Comparison of ENCODE assay signal across 8 mouse cellular contexts in genomic region chr8:94950046-94950445, GRCm38 (mm10). TPM values are rescaled to one million over a fixed set of nuclear protein-coding genes. Genes with fewer than 3 reads are reported as not detected.
DNase-seq lines count a peak whose midpoint lies in the region; ATAC-seq and TF ChIP-seq lines count a peak whose summit lies in the region.

No protein-coding gene starts in this region.

- no peak overlapping the region for H3K27ac ChIP-seq in embryonic facial prominence, embryonic 11.5 days (replicated peaks; ENCODE audit: low read depth, low read length)
- no peak overlapping the region for H3K27ac ChIP-seq in kidney, embryonic 15.5 days
- no peak overlapping the region for H3K27ac ChIP-seq in limb, embryonic 14.5 days (replicated peaks; ENCODE audit: low read depth, low read length)
- no peak overlapping the region for H3K27ac ChIP-seq in midbrain, postnatal 0 days (ENCODE audit: low read depth, low read length)

- TF ChIP-seq POLR2A in limb, embryonic 14.5 days (IDR thresholded peaks at IDR 0.05; ENCODE audit: borderline replicate concordance, extremely low read depth, insufficient read depth, insufficient read length) = no peak

- WGBS in embryonic facial prominence, embryonic 11.5 days = 12% methylated on average over 4 of the region's 4 CpGs
- 19% methylated on average over 4 of the region's 4 CpGs for WGBS in kidney, embryonic 15.5 days
- 20% methylated on average over 4 of the region's 4 CpGs for WGBS in limb, embryonic 14.5 days
- WGBS in midbrain, postnatal 0 days = 20% methylated on average over 4 of the region's 4 CpGs

- peak; percentile 59 for DNase-seq in A20 (ENCODE audit: low read depth, low spot score)
- peak; percentile 65 for DNase-seq in adrenal gland, postnatal 25 days
- DNase-seq in embryonic facial prominence, embryonic 11.5 days (ENCODE audit: low spot score) = peak; percentile 83
- DNase-seq in heart, adult 9 months (ENCODE audit: low spot score in 2 of 2) = peak; percentile 56 to 76
- DNase-seq in limb, embryonic 14.5 days (ENCODE audit: low spot score) = peak; percentile 75
- peak; percentile 87 for DNase-seq in midbrain, postnatal 0 days (ENCODE audit: low spot score)
- peak; percentile 71 to 76 for DNase-seq in spleen, postnatal 10 days (ENCODE audit: low spot score in 2 of 2)

- no peaks in the 10 kb centered on the region for H3K9me3 ChIP-seq in embryonic facial prominence, embryonic 11.5 days (replicated peaks; ENCODE audit: control insufficient read depth, low read length)
- H3K9me3 ChIP-seq in kidney, embryonic 15.5 days (replicated peaks) = no peaks in the 10 kb centered on the region
- no peaks in the 10 kb centered on the region for H3K9me3 ChIP-seq in limb, embryonic 14.5 days (ENCODE audit: control insufficient read depth, low read length)
- H3K9me3 ChIP-seq in midbrain, postnatal 0 days (ENCODE audit: low read length) = no peaks in the 10 kb centered on the region

- TF ChIP-seq CTCF in midbrain, postnatal 0 days (IDR thresholded peaks at IDR 0.05) = peak; percentile 99

- peak; percentile 57; the same call in 1 of the 2 replicates for ATAC-seq in embryonic facial prominence, embryonic 11.5 days (replicated peaks; ENCODE audit: insufficient number of reproducible peaks, low FRiP score, low TSS enrichment, low read depth)
- peak; percentile 50 for ATAC-seq in kidney, embryonic 15.5 days (replicated peaks; ENCODE audit: low FRiP score)
- ATAC-seq in limb, embryonic 14.5 days (ENCODE audit: low FRiP score, low read depth) = peak; percentile 44; the same call in 1 of the 2 replicates
- peak; percentile 69; the same call in 1 of the 2 replicates for ATAC-seq in midbrain, postnatal 0 days (ENCODE audit: low FRiP score)

- no peaks in the 10 kb centered on the region for H3K4me1 ChIP-seq in embryonic facial prominence, embryonic 11.5 days (ENCODE audit: control insufficient read depth, insufficient read depth, low read length)
- H3K4me1 ChIP-seq in kidney, embryonic 15.5 days = peaks cover 15% of the 10 kb centered on the region
- no peaks in the 10 kb centered on the region for H3K4me1 ChIP-seq in limb, embryonic 14.5 days (ENCODE audit: control insufficient read depth, insufficient read depth, low read length)
- no peaks in the 10 kb centered on the region for H3K4me1 ChIP-seq in midbrain, postnatal 0 days (ENCODE audit: insufficient read depth, low read length)

- H3K27me3 ChIP-seq in embryonic facial prominence, embryonic 11.5 days (ENCODE audit: control insufficient read depth, insufficient read depth, low read length) = no peaks in the 10 kb centered on the region
- no peaks in the 10 kb centered on the region for H3K27me3 ChIP-seq in kidney, embryonic 15.5 days
- H3K27me3 ChIP-seq in limb, embryonic 14.5 days (ENCODE audit: control insufficient read depth, insufficient read depth, low read length) = no peaks in the 10 kb centered on the region
- H3K27me3 ChIP-seq in midbrain, postnatal 0 days (ENCODE audit: insufficient read depth, low read length) = no peaks in the 10 kb centered on the region

- H3K4me3 ChIP-seq in embryonic facial prominence, embryonic 11.5 days (ENCODE audit: low read depth, low read length) = no peak overlapping the region
- H3K4me3 ChIP-seq in kidney, embryonic 15.5 days (replicated peaks) = no peak overlapping the region
- H3K4me3 ChIP-seq in limb, embryonic 14.5 days (replicated peaks; ENCODE audit: low read length) = no peak overlapping the region
- no peak overlapping the region for H3K4me3 ChIP-seq in midbrain, postnatal 0 days (ENCODE audit: low read depth, low read length)

- no peak overlapping the region for H3K9ac ChIP-seq in embryonic facial prominence, embryonic 11.5 days (replicated peaks; ENCODE audit: low read length)
- H3K9ac ChIP-seq in kidney, embryonic 15.5 days = no peak overlapping the region
- no peak overlapping the region for H3K9ac ChIP-seq in limb, embryonic 14.5 days (ENCODE audit: low read depth, low read length, severe bottlenecking)
- no peak overlapping the region for H3K9ac ChIP-seq in midbrain, postnatal 0 days (replicated peaks; ENCODE audit: low read length, poor library complexity, severe bottlenecking)

- no peak overlapping the region for H3K4me2 ChIP-seq in embryonic facial prominence, embryonic 11.5 days (ENCODE audit: low read depth, low read length)
- H3K4me2 ChIP-seq in kidney, embryonic 15.5 days = no peak overlapping the region
- no peak overlapping the region for H3K4me2 ChIP-seq in limb, embryonic 14.5 days (replicated peaks; ENCODE audit: low read depth, low read length, severe bottlenecking)
- no peak overlapping the region for H3K4me2 ChIP-seq in midbrain, postnatal 0 days (ENCODE audit: low read depth, low read length, poor library complexity, severe bottlenecking)

- no peaks in the 10 kb centered on the region for H3K36me3 ChIP-seq in embryonic facial prominence, embryonic 11.5 days (replicated peaks; ENCODE audit: control insufficient read depth, insufficient read depth, low read depth, low read length)
- no peaks in the 10 kb centered on the region for H3K36me3 ChIP-seq in kidney, embryonic 15.5 days
- H3K36me3 ChIP-seq in limb, embryonic 14.5 days (ENCODE audit: control insufficient read depth, insufficient read depth, low read length) = no peaks in the 10 kb centered on the region
- H3K36me3 ChIP-seq in midbrain, postnatal 0 days (ENCODE audit: insufficient read depth, low read length) = no peaks in the 10 kb centered on the region

RNA-seq across cellular contexts. Expression of gene Adgrg1, which starts 24.5 kb away (rescaled TPM):
- total RNA-seq in adrenal gland, postnatal 25 days (2021) = 11.7 and 20.7 TPM in 2 replicates
- polyA plus RNA-seq in embryonic facial prominence, embryonic 11.5 days (2014; fragmentation: Nextera tagmentation; extraction: Ambion mirVana) = 31.4 and 33.2 TPM in 2 replicates
- 41.7 and 44.8 TPM in 2 replicates for polyA plus RNA-seq in kidney, embryonic 15.5 days (2015; fragmentation: Nextera tagmentation; extraction: Ambion mirVana)
- polyA plus RNA-seq in limb, embryonic 14.5 days (2012; rRNA removed) = 25.6 and 35.2 TPM in 2 replicates
- 17.6 and 20.4 TPM in 2 replicates for polyA plus RNA-seq in limb, embryonic 14.5 days (2014; fragmentation: Nextera tagmentation; extraction: Ambion mirVana)
- total RNA-seq in midbrain, postnatal 0 days (2014; rRNA removed) = 218 and 247 TPM in 2 replicates
- 114 and 125 TPM in 2 replicates for polyA plus RNA-seq in midbrain, postnatal 0 days (2015; fragmentation: Nextera tagmentation; extraction: Ambion mirVana)

RNA-seq across cellular contexts. Expression of gene Adgrg5, which starts 26.6 kb away (rescaled TPM):
- 0.33 and 0.76 TPM in 2 replicates for total RNA-seq in adrenal gland, postnatal 25 days (2021)
- not detected in 2 replicates for polyA plus RNA-seq in embryonic facial prominence, embryonic 11.5 days (2014; fragmentation: Nextera tagmentation; extraction: Ambion mirVana)
- 0.05 and 0.13 TPM in 2 replicates for polyA plus RNA-seq in kidney, embryonic 15.5 days (2015; fragmentation: Nextera tagmentation; extraction: Ambion mirVana)
- 0.45 and 0.90 TPM in 2 replicates for polyA plus RNA-seq in limb, embryonic 14.5 days (2012; rRNA removed)
- 0.23 and 0.33 TPM in 2 replicates for polyA plus RNA-seq in limb, embryonic 14.5 days (2014; fragmentation: Nextera tagmentation; extraction: Ambion mirVana)
- total RNA-seq in midbrain, postnatal 0 days (2014; rRNA removed) = not detected in 2 replicates
- polyA plus RNA-seq in midbrain, postnatal 0 days (2015; fragmentation: Nextera tagmentation; extraction: Ambion mirVana) = 0.17 and 0.21 TPM in 2 replicates

RNA-seq across cellular contexts. Expression of gene Ccdc102a, which starts 32.1 kb away (rescaled TPM):
- total RNA-seq in adrenal gland, postnatal 25 days (2021) = 7.7 and 8.8 TPM in 2 replicates
- 28.1 and 30.3 TPM in 2 replicates for polyA plus RNA-seq in embryonic facial prominence, embryonic 11.5 days (2014; fragmentation: Nextera tagmentation; extraction: Ambion mirVana)
- polyA plus RNA-seq in kidney, embryonic 15.5 days (2015; fragmentation: Nextera tagmentation; extraction: Ambion mirVana) = 21.6 and 24.1 TPM in 2 replicates
- 60.1 and 60.7 TPM in 2 replicates for polyA plus RNA-seq in limb, embryonic 14.5 days (2012; rRNA removed)
- 52.9 and 66.3 TPM in 2 replicates for polyA plus RNA-seq in limb, embryonic 14.5 days (2014; fragmentation: Nextera tagmentation; extraction: Ambion mirVana)
- total RNA-seq in midbrain, postnatal 0 days (2014; rRNA removed) = 5.4 and 6.1 TPM in 2 replicates
- 3.6 and 3.7 TPM in 2 replicates for polyA plus RNA-seq in midbrain, postnatal 0 days (2015; fragmentation: Nextera tagmentation; extraction: Ambion mirVana)
